ENCODE assay signal across 25 mouse cellular contexts in the genomic region with DNA sequence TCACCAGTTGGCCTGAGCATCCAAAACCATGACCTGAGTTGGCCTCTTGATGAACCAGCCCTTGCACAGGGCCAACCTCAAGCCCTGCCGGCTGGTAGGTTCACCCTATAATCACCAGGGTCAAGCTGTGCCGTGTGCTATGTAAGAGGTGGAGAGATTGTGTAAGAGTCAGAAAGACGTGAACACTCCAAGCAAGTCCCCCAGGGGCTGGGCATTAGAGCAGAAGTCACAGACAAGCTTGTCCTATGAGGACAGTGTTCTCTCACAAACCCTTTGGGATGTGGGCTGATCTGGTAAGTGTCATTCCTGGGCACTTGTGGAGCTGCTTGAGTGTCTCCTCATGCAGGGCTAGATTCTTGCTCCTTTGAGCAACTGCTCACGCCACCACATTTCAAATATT. TPM values are rescaled to one million over a fixed set of nuclear protein-coding genes. Genes with fewer than 3 reads are reported as not detected.
DNase-seq lines count a peak whose midpoint lies in the region; ATAC-seq and TF ChIP-seq lines count a peak whose summit lies in the region.
"Had no signal": no experiment of that assay in that cellular context is flagged by ENCODE, and none has a peak within 500 bp of the region (broad histone marks: within the 10 kb centered on the region; RNA-seq: fewer than 3 reads in every experiment).

No protein-coding gene starts in this region.

- DNase-seq in liver, adult 2 months (ENCODE audit: extremely low read depth, low read depth, low spot score): peak; percentile 70
- DNase-seq in liver, postnatal 0 days: no peak
- peak; percentile 36 for DNase-seq in 416B (ENCODE audit: low read depth)
- peak; percentile 67 for DNase-seq in adrenal gland, postnatal 10 days
- no peak for DNase-seq in retina, embryonic 14.5 days (ENCODE audit: low spot score)
- DNase-seq in thymus, postnatal 25 days: no peak
- DNase-seq: B cell, adult 2 months; cerebellum, adult 2 months; cerebellum, postnatal 25 days; forebrain, postnatal 0 days; gastrocnemius, postnatal 36 days; heart, postnatal 4 days; kidney, postnatal 36 days; layer of hippocampus, postnatal 36 days; liver, embryonic 13.5 days; right cerebral cortex, adult 18-20 months; right cerebral cortex, postnatal 4 days; thymus, adult 18-20 months had no signal

- H3K36me3 ChIP-seq in liver, adult 2 months (ENCODE audit: control insufficient read depth, insufficient read depth, low read length): no peaks in the 10 kb centered on the region
- H3K36me3 ChIP-seq in liver, postnatal 0 days (replicated peaks; ENCODE audit: insufficient read depth, low read length): no peaks in the 10 kb centered on the region
- no peaks in the 10 kb centered on the region for H3K36me3 ChIP-seq in megakaryocyte, embryonic 14.5 days (replicated peaks; ENCODE audit: low read length)
- H3K36me3 ChIP-seq: embryonic facial prominence, embryonic 12.5 days; G1E; liver, embryonic 13.5 days had no signal

- H3K4me1 ChIP-seq in liver, adult 2 months (ENCODE audit: control insufficient read depth, insufficient read depth, low read length): peaks cover 14% of the 10 kb centered on the region
- H3K4me1 ChIP-seq in liver, postnatal 0 days (ENCODE audit: insufficient read depth): peaks cover 45% of the 10 kb centered on the region
- peaks cover 77% of the 10 kb centered on the region for H3K4me1 ChIP-seq in megakaryocyte, embryonic 14.5 days

- TF ChIP-seq CTCF in liver, adult 2 months (IDR thresholded peaks at IDR 0.05; ENCODE audit: low read depth, low read length): no peak
- TF ChIP-seq CTCF in liver, postnatal 0 days (IDR thresholded peaks at IDR 0.05; ENCODE audit: low read depth): no peak

- no peak overlapping the region for H3K9ac ChIP-seq in liver, adult 2 months (ENCODE audit: low read depth, low read length)
- H3K9ac ChIP-seq in liver, postnatal 0 days (replicated peaks): no peak overlapping the region
- H3K9ac ChIP-seq: embryonic facial prominence, embryonic 12.5 days; forebrain, postnatal 0 days; liver, embryonic 13.5 days had no signal

- no peak overlapping the region for H3K4me2 ChIP-seq in liver, postnatal 0 days (ENCODE audit: low read depth, low read length)
- H3K4me2 ChIP-seq: embryonic facial prominence, embryonic 12.5 days; midbrain, embryonic 11.5 days had no signal

- H3K79me2 ChIP-seq in liver, adult 2 months (ENCODE audit: control insufficient read depth, insufficient read depth, low read length): no peaks in the 10 kb centered on the region

- ATAC-seq in liver, postnatal 0 days: no peak
- ATAC-seq: forebrain, postnatal 0 days; hindbrain, embryonic 16.5 days; intestine, embryonic 16.5 days had no signal

- no peaks in the 10 kb centered on the region for H3K27me3 ChIP-seq in liver, adult 2 months (ENCODE audit: control insufficient read depth, insufficient read depth, low read length)
- no peaks in the 10 kb centered on the region for H3K27me3 ChIP-seq in liver, postnatal 0 days (ENCODE audit: insufficient read depth, low read length)
- no peaks in the 10 kb centered on the region for H3K27me3 ChIP-seq in megakaryocyte, embryonic 14.5 days (replicated peaks)
- H3K27me3 ChIP-seq: CH12.LX; embryonic facial prominence, embryonic 12.5 days; liver, embryonic 13.5 days had no signal

- H3K9me3 ChIP-seq in liver, postnatal 0 days (ENCODE audit: low read length): no peaks in the 10 kb centered on the region
- no peaks in the 10 kb centered on the region for H3K9me3 ChIP-seq in megakaryocyte, embryonic 14.5 days
- H3K9me3 ChIP-seq: embryonic facial prominence, embryonic 12.5 days; G1E; liver, embryonic 13.5 days had no signal

- 47% methylated on average over 4 of the region's 4 CpGs for WGBS in liver, adult 2 months
- WGBS in liver, postnatal 0 days (ENCODE audit: insufficient replicate concordance): 40% methylated on average over 4 of the region's 4 CpGs

- H3K4me3 ChIP-seq in liver, adult 2 months (ENCODE audit: insufficient read depth, low read depth, low read length): no peak overlapping the region
- H3K4me3 ChIP-seq in liver, postnatal 0 days (ENCODE audit: low read depth, low read length): no peak overlapping the region
- H3K4me3 ChIP-seq in megakaryocyte, embryonic 14.5 days (replicated peaks): peak overlapping the region; percentile 71
- H3K4me3 ChIP-seq: embryonic facial prominence, embryonic 12.5 days; liver, embryonic 13.5 days had no signal

- no peak for TF ChIP-seq EP300 in liver, postnatal 0 days (IDR thresholded peaks at IDR 0.05; ENCODE audit: low read depth)

- no peak for TF ChIP-seq POLR2A in liver, adult 2 months (IDR thresholded peaks at IDR 0.05; ENCODE audit: extremely low read depth, insufficient read depth, low read length)

- H3K27ac ChIP-seq in liver, adult 2 months (replicated peaks; ENCODE audit: insufficient read depth, low read depth, low read length): no peak overlapping the region
- H3K27ac ChIP-seq in liver, postnatal 0 days (ENCODE audit: low read depth): no peak overlapping the region
- H3K27ac ChIP-seq: embryonic facial prominence, embryonic 12.5 days had no signal

RNA-seq across cellular contexts. Expression of gene Ppp2r5a, which starts 46.5 kb away (rescaled TPM):
- total RNA-seq in liver, adult 2 months (2014; rRNA removed): 149 and 170 TPM in 2 replicates
- polyA plus RNA-seq in liver, adult 2 months (2012; rRNA removed): 75.3 and 80.3 TPM in 2 replicates
- 27.1 and 30.7 TPM in 2 replicates for polyA plus RNA-seq in liver, postnatal 0 days (2015; fragmentation: Nextera tagmentation; extraction: Ambion mirVana)
- 100 to 1,000 TPM; 225 TPM for total RNA-seq in adrenal gland, postnatal 10 days (2021)
- 55.5 and 57.6 TPM in 2 replicates for polyA plus RNA-seq in megakaryocyte, embryonic 14.5 days (2012; ENCODE audit: insufficient read depth, low replicate concordance)

Comparison
In these comparisons a context has a peak if more than half of its experiments do, and no peak if none do; other contexts are left out.
1. DNase-seq: peak in liver, adult 2 months (single experiment), 416B (single experiment) and adrenal gland, postnatal 10 days (single experiment); none in liver, postnatal 0 days (single experiment), retina, embryonic 14.5 days (single experiment) and thymus, postnatal 25 days (single experiment).